In genomic region chr11:101893560-101893959, GRCm38 (mm10) we compare ENCODE assay signal across 10 mouse cellular contexts. TPM values are rescaled to one million over a fixed set of nuclear protein-coding genes. Genes with fewer than 3 reads are reported as not detected.
DNase-seq lines count a peak whose midpoint lies in the region; ATAC-seq and TF ChIP-seq lines count a peak whose summit lies in the region.
"Had no signal": no experiment of that assay in that cellular context is flagged by ENCODE, and none has a peak within 500 bp of the region (broad histone marks: within the 10 kb centered on the region; RNA-seq: fewer than 3 reads in every experiment).

No protein-coding gene starts in this region.

- no peaks in the 10 kb centered on the region for H3K9me3 ChIP-seq in ES-Bruce4 (replicated peaks; ENCODE audit: control insufficient read depth, insufficient read depth, low read length, poor library complexity, severe bottlenecking)
- H3K9me3 ChIP-seq in heart, embryonic 13.5 days: no peaks in the 10 kb centered on the region
- H3K9me3 ChIP-seq: liver, embryonic 12.5 days had no signal

- no peaks in the 10 kb centered on the region for H3K79me2 ChIP-seq in heart, adult 2 months (replicated peaks; ENCODE audit: control insufficient read depth, insufficient read depth, low read length)

- no peak for ATAC-seq in heart, embryonic 13.5 days (ENCODE audit: extremely low read depth, insufficient number of reproducible peaks, low FRiP score, low TSS enrichment)
- ATAC-seq: hindbrain, embryonic 16.5 days; liver, embryonic 12.5 days had no signal

- 29% methylated on average over 15 of the region's 15 CpGs for WGBS in heart, adult 2 months
- WGBS in heart, embryonic 13.5 days: 26% methylated on average over 15 of the region's 15 CpGs

- peak overlapping the region; percentile 76 for H3K27ac ChIP-seq in heart, adult 2 months
- no peak overlapping the region for H3K27ac ChIP-seq in ES-Bruce4 (ENCODE audit: insufficient read depth, low read length)
- peak overlapping the region; percentile 81 for H3K27ac ChIP-seq in heart, embryonic 13.5 days (replicated peaks)
- H3K27ac ChIP-seq: liver, embryonic 12.5 days had no signal

- TF ChIP-seq EP300 in heart, adult 2 months (IDR thresholded peaks at IDR 0.05; ENCODE audit: insufficient read depth, low read depth, low read length): no peak
- TF ChIP-seq EP300 in ES-Bruce4 (IDR thresholded peaks at IDR 0.05; ENCODE audit: insufficient read depth, low read depth, low read length): no peak

- H3K36me3 ChIP-seq in heart, adult 2 months (ENCODE audit: control insufficient read depth, insufficient read depth, low read length): no peaks in the 10 kb centered on the region
- H3K36me3 ChIP-seq in ES-Bruce4 (ENCODE audit: control insufficient read depth, insufficient read depth, low read length, poor library complexity, severe bottlenecking): no peaks in the 10 kb centered on the region
- no peaks in the 10 kb centered on the region for H3K36me3 ChIP-seq in heart, embryonic 13.5 days
- H3K36me3 ChIP-seq: liver, embryonic 12.5 days had no signal

- H3K9ac ChIP-seq in heart, adult 2 months (ENCODE audit: low read depth, low read length): peak overlapping the region; percentile 28
- H3K9ac ChIP-seq in ES-Bruce4 (ENCODE audit: low read depth, poor library complexity, severe bottlenecking): peak overlapping the region; percentile 8; the same call in 1 of the 2 replicates
- peak overlapping the region; percentile 82 for H3K9ac ChIP-seq in heart, embryonic 13.5 days
- H3K9ac ChIP-seq: liver, embryonic 12.5 days had no signal

- peaks cover 15% of the 10 kb centered on the region for H3K4me1 ChIP-seq in heart, adult 2 months (ENCODE audit: control insufficient read depth, insufficient read depth, low read length)
- peaks cover 20% of the 10 kb centered on the region for H3K4me1 ChIP-seq in ES-Bruce4 (ENCODE audit: control insufficient read depth, insufficient read depth, low read length)
- H3K4me1 ChIP-seq in heart, embryonic 13.5 days: peaks cover 69% of the 10 kb centered on the region
- H3K4me1 ChIP-seq: liver, embryonic 12.5 days had no signal

- TF ChIP-seq CTCF in heart, adult 2 months (IDR thresholded peaks at IDR 0.05): no peak
- TF ChIP-seq CTCF in ES-Bruce4 (IDR thresholded peaks at IDR 0.05; ENCODE audit: low read depth, low read length): no peak

- TF ChIP-seq POLR2A in heart, adult 2 months (IDR thresholded peaks at IDR 0.05; ENCODE audit: insufficient read depth, low read depth, low read length): 0 out of 2 replicates have a peak, but pooled peaks have one; percentile 32
- TF ChIP-seq POLR2A in ES-Bruce4 (IDR thresholded peaks at IDR 0.05; ENCODE audit: insufficient read depth, low read length): no peak

- DNase-seq in heart, adult 2 months: peak; percentile 45 to 60
- no peak for DNase-seq in heart, adult 8-10 months (ENCODE audit: low spot score)
- peak; percentile 33 to 55 for DNase-seq in kidney, postnatal 36 days
- no peak for DNase-seq in thymus, adult 18-20 months
- DNase-seq in left cerebral cortex, adult 18-20 months (ENCODE audit: low spot score in 2 of 2): no peak
- DNase-seq in layer of hippocampus, adult 18-20 months (ENCODE audit: low spot score in 2 of 2): no peak

- peak overlapping the region; percentile 71 for H3K4me2 ChIP-seq in heart, embryonic 13.5 days
- H3K4me2 ChIP-seq: liver, embryonic 12.5 days had no signal

- no peaks in the 10 kb centered on the region for H3K27me3 ChIP-seq in heart, adult 2 months (ENCODE audit: control insufficient read depth, insufficient read depth, low read length)
- no peaks in the 10 kb centered on the region; the same call in 1 of the 2 replicates for H3K27me3 ChIP-seq in ES-Bruce4 (ENCODE audit: control insufficient read depth, insufficient read depth, low read length, poor library complexity, severe bottlenecking)
- peaks cover 28% of the 10 kb centered on the region for H3K27me3 ChIP-seq in heart, embryonic 13.5 days (replicated peaks)

- intact Hi-C loops in heart, adult 2 months (cut with DNase I): no loop called here

- peak overlapping the region; percentile 39 for H3K4me3 ChIP-seq in heart, adult 2 months
- no peak overlapping the region for H3K4me3 ChIP-seq in ES-Bruce4 (ENCODE audit: low read depth, low read length)
- peak overlapping the region; percentile 47 for H3K4me3 ChIP-seq in heart, embryonic 13.5 days
- H3K4me3 ChIP-seq: liver, embryonic 12.5 days had no signal

RNA-seq across cellular contexts. Expression of gene Meox1, which starts 0.6 kb away (rescaled TPM):
- 1 to 10 TPM; 5.6 to 7.3 TPM for total RNA-seq in heart, adult 2 months (2021)
- 7.2 and 15.1 TPM in 2 replicates for polyA plus RNA-seq in heart, adult 2 months (2012; rRNA removed)
- total RNA-seq in heart, adult 8-10 months (2022): 1 to 10 TPM; 3.7 to 6.6 (median 6.3) TPM
- 0.70 TPM in 1 of 2 replicates, not detected in the other for polyA plus RNA-seq in ES-Bruce4 (2011; ENCODE audit: insufficient read depth, insufficient read length, low read depth, missing spikeins)
- 15.6 and 19.4 TPM in 2 replicates for polyA plus RNA-seq in heart, embryonic 13.5 days (2015; fragmentation: Nextera tagmentation; extraction: Ambion mirVana)
- under 1 TPM; 0.28 to 0.74 TPM for total RNA-seq in left cerebral cortex, adult 18-20 months (2021)
- total RNA-seq in layer of hippocampus, adult 18-20 months (2021): under 1 TPM; 0.64 to 0.86 TPM

Comparison
In these comparisons a context has a peak if more than half of its experiments do, and no peak if none do; other contexts are left out.
1. DNase-seq: peak in heart, adult 2 months (2 of 2) and kidney, postnatal 36 days (2 of 2); none in heart, adult 8-10 months (single experiment), thymus, adult 18-20 months (0 of 2), left cerebral cortex, adult 18-20 months (0 of 2) and layer of hippocampus, adult 18-20 months (0 of 2).
2. H3K9ac ChIP-seq: peak in every context shown above with its lines; median percentile 82 in heart, embryonic 13.5 days; 28 in heart, adult 2 months; 8 in ES-Bruce4.